Mouse (Mus musculus) thymus, adult 18-20 months (tissue): Measurements from ENCODE around the gene Arhgap30.

Experiments
- DNase-seq, 2 experiments: peaks; one replicate each; pipeline ENCODE4 v3.0.0; 2022; ENCODE audit warnings: mixed read lengths in 2 of 2

Gene Arhgap30

GRCm38 (mm10) chr1:171378298-171378697 lies 10.5 kb upstream of the Arhgap30 start:
- DNase-seq = no peak

GRCm38 (mm10) chr1:171379935-171380599 lies 8.7 kb upstream of the Arhgap30 start:
- peak; percentile 48 to 58 for DNase-seq

GRCm38 (mm10) chr1:171382096-171382620 lies 6.6 kb upstream of the Arhgap30 start:
- no peak for DNase-seq

GRCm38 (mm10) chr1:171384361-171384760 lies 4.4 kb upstream of the Arhgap30 start:
- no peak for DNase-seq

- no peak for DNase-seq
These were observed 3.6 kb upstream of the Arhgap30 start for GRCm38 (mm10) chr1:171385171-171385570.

GRCm38 (mm10) chr1:171387099-171387498 lies 1.7 kb upstream of the Arhgap30 start:
- peak in 1 of 2 experiments; percentile 50 for DNase-seq

- DNase-seq = peak; percentile 68 to 82
These were observed 1.3 kb downstream of the Arhgap30 start for GRCm38 (mm10) chr1:171390101-171390500.

GRCm38 (mm10) chr1:171401821-171402220 lies 13.1 kb downstream of the Arhgap30 start:
- DNase-seq = no peak

- DNase-seq = no peak
These were observed 14.2 kb downstream of the Arhgap30 start for GRCm38 (mm10) chr1:171402991-171403390.

GRCm38 (mm10) chr1:171407263-171407662 lies 18.5 kb downstream of the Arhgap30 start:
- DNase-seq = no peak

- DNase-seq = no peak
These were observed 21.5 kb downstream of the Arhgap30 start for GRCm38 (mm10) chr1:171410231-171410630.

- peak; percentile 91 to 94 for DNase-seq
These were observed 22.3 kb downstream of the Arhgap30 start, which contains the start of gene Usf1 for GRCm38 (mm10) chr1:171410947-171411484. Gene Usf1 (plus strand): TSS chr1:171411313.

- no peak for DNase-seq
These were observed 22.8 kb downstream of the Arhgap30 start for GRCm38 (mm10) chr1:171411492-171411941.

- peak; percentile 34 to 54 for DNase-seq
These were observed 23.3 kb downstream of the Arhgap30 start for GRCm38 (mm10) chr1:171412001-171412441.

GRCm38 (mm10) chr1:171412446-171412845 lies 23.7 kb downstream of the Arhgap30 start:
- no peak for DNase-seq

GRCm38 (mm10) chr1:171413608-171414007 lies 24.9 kb downstream of the Arhgap30 start:
- no peak for DNase-seq

GRCm38 (mm10) chr1:171418660-171419059 lies 29.9 kb downstream of the Arhgap30 start, which contains the start of gene Tstd1:
Gene Tstd1 (plus strand): TSS chr1:171418872.
- no peak for DNase-seq

GRCm38 (mm10) chr1:171419291-171419882 lies 30.6 kb downstream of the Arhgap30 start:
- no peak for DNase-seq

GRCm38 (mm10) chr1:171419905-171420304 lies 31.2 kb downstream of the Arhgap30 start:
- no peak for DNase-seq

- DNase-seq = no peak
These were observed 33.8 kb downstream of the Arhgap30 start for GRCm38 (mm10) chr1:171422504-171423095.

- DNase-seq = no peak
These were observed 35.9 kb downstream of the Arhgap30 start for GRCm38 (mm10) chr1:171424638-171425037.

- DNase-seq = no peak
These were observed 36.4 kb downstream of the Arhgap30 start for GRCm38 (mm10) chr1:171425126-171425525.

GRCm38 (mm10) chr1:171432158-171432557 lies 43.4 kb downstream of the Arhgap30 start:
- no peak for DNase-seq
